Mouse (Mus musculus) ovary, postnatal 10 days (tissue): Measurements from ENCODE around the gene C2.

ENCODE experiments used
- DNase-seq: peaks from one replicate; pipeline ENCODE4 v3.0.0; 2022; ENCODE audit warnings: low spot score

Gene C2

DNA sequence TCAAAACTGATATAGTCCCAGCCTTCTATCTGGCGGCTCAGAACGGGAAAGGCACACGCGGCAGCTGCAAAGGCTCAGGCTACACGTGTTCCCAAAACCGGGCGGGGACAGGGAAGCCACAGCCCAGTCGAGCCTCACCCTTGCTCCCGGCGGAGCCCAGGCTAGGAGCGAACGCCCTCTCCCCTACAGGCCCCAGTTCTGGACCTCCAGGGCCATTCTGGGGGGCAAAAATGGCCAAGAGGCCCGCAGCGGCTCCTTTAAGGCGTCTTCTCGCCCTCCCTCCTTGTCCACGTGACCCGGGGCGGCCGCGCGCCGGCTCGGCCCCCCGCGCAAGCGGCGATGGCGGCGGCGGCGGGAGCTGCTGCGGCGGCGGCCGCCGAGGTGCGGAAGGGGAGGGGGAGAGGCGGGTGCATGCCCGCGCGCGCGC lies at the start of gene C2, which contains the start of gene Ehmt2:
Gene C2 (minus strand): TSS at position 106 of the 427 bp plus-strand sequence.
Gene Ehmt2 (plus strand): TSS at position 310 of the 427 bp plus-strand sequence.
- DNase-seq: peak; percentile 77

GRCm38 (mm10) chr17:34947606-34948005 lies 49.5 kb upstream of the C2 start:
- no peak for DNase-seq

GRCm38 (mm10) chr17:34946486-34947140 lies 48.5 kb upstream of the C2 start:
- no peak for DNase-seq

DNA sequence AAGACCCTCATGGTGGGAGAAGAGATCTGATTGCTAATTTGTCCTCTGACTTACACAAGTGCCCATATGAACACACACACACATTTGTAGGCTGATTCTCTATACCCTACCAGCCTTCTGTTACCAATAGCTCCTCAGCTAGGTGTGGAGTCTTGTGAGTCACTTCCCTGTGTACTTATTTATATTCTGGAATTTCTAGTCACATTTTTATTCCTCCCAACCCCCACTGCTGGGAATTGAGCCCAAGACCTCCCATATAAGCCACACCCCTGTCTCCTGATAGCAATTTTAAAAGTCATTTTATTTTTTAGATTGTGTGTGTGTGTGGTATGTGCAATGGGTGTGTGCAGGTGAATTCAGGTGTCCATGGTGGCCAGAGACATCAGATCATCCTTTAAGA lies 46.3 kb upstream of the C2 start:
- DNase-seq: no peak

DNA sequence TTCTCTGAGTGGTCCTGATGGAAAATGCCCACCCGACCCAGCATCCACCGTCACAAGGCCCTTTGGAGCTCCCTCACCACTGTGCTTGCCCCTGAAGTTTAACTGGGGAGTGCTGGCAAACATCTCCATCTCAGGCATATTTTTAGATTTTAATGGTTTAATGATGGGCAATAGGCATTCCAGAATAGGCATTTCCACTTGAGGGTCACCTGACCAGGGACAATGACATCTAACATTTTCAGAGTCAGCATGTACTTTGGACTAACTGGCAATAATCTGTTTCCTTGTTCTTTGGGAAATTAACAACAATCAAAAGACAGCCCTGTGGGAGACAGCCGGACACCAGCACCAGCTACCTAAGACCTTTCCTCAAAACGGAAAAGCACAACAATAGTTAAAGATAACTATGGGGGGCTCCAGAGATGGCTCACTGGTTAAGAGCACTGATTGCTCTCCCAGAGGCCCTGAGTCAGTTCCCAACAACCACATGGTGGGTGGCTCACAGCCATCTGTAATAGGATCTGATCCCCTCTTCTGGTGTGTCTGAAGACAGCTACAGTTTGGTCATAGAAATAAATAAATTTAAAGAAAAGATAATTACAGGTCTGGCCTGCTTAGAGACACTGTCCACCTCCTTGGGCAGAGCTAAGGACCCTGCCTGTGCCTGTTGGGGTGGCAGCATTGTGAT lies 45.2 kb upstream of the C2 start:
- DNase-seq: no peak

DNA sequence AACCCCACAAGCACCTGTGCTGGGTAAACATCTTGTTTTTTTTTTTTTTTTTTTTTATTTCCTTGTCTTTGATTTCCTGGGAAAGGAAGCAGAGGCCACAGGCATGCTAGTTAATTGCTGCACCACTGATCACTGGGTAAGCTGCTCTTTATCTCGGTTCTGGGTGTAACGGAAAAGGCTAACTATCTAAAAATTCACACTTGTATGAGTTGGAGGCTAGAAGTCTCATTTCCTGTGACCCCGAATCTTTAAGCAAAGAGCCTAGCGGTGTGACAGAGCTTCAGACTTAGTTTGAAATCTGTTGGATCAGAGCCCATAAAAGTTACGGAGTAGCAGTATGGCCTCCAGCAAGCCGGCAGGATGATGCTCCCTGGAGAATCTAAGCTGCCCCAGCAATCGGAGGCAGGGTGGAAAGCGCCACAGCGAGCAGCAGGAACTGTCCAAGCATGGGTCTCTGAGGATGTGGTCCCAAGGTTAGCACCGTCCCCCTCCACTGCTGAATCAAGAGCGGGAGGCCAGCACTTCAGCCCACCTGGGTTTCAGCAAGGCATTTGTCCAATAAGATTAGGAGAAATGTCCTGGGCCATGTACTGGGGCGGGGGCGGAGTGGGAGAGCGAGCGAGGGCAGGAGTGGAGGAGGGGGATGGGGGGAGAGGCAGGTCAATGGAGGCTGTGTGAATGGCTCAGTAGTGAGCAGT lies 43.4 kb upstream of the C2 start:
- no peak for DNase-seq

- no peak for DNase-seq
These were observed 40.0 kb upstream of the C2 start for GRCm38 (mm10) chr17:34937960-34938505.

DNA sequence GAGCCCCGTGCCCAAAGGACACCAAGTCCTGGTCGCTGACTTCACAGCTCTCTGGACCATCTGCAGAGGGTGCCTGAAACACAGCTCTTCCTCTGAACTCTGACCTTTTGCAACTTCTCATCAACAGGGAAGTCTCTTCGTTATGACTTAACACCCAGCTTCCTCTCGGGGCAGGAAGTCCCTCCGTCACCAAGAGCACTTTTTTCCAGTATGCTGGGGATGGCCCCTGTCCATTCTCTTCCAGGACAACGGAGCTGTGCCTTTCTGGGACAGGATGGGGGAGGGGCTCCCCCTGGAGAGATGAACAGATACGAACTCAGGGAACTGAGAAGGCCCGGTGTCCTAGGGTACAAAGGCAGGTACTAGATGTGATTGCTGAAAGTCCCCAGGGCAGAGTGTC lies 36.8 kb upstream of the C2 start:
- DNase-seq: no peak

DNA sequence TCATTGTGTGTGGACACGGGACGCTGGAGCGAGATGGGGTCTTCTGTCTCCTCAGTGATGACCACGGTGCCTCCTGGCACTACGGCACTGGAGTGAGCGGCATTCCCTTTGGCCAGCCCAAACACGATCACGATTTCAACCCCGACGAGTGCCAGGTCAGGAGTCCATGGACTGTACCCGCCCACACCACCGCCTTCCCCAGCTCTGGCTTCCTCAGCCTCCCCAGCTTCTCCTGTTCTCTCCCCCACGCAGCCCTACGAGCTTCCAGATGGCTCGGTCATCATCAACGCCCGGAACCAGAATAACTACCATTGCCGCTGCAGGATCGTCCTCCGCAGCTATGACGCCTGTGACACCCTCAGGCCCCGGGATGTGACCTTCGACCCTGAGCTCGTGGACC lies 36.0 kb upstream of the C2 start:
- no peak for DNase-seq

- no peak for DNase-seq
These were observed 34.2 kb upstream of the C2 start for GRCm38 (mm10) chr17:34932287-34932686.

DNA sequence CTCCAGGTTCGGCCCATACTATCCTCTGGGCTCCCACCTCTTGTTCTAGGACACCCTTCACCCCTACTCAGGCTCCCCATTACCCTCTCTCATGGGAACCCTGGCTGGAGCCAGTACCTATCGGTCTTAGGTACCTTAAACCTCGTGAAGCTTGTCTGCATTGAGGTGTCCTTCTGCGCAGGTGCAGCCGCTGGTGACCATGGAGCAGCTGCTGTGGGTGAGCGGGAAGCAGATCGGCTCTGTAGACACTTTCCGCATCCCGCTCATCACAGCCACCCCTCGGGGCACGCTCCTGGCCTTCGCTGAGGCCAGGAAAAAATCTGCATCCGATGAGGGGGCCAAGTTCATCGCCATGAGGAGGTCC lies 33.7 kb upstream of the C2 start:
- DNase-seq: no peak

DNA sequence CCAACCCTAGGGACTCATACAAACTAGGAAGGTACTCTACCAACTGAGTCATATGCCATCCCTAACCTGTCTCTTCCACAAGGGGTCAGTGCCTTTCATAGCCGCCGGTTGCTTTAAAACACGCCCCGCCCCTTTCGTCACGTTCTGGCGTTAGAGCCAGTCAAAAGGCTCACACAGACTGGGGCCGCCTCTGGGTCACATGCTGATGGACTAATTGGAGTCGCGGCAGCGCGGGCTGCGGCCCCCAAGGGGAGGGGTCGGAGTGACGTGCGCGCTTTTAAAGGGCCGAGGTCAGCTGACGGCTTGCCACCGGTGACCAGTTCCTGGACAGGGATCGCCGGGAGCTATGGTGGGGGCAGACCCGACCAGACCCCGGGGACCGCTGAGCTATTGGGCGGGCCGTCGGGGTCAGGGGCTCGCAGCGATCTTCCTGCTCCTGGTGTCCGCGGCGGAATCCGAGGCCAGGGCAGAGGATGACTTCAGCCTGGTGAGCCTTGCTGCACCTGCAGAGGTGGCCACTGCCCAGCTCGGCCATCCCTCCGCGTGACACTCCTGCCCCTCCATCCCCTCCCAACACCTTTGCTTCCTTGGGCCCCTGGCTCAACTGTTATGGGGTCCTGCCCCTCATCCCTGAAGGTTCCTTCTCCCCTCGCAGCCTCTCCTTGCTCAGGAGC lies 33.1 kb upstream of the C2 start, which contains the start of gene Neu1:
Gene Neu1 (plus strand): TSS at position 193 of the 674 bp plus-strand sequence.
- DNase-seq: peak; percentile 88

DNA sequence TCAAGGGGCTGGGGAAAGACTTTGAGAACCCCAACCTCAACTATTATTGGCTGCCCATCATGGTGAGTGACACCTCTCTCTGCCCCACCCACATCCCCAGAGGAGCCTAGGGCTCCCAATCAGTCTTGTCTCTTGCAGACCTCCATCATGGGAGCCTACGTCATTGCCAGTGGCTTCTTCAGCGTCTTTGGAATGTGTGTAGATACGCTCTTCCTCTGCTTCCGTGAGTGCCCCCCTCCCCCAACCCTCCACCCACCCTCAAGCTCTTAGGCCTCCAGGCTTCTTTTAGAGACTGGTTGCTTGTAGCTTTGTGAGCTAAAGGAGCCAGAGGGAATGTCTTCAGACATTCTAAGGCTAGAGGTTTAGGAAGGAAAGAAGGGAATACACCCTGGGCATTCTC lies 30.8 kb upstream of the C2 start:
- no peak for DNase-seq

DNA sequence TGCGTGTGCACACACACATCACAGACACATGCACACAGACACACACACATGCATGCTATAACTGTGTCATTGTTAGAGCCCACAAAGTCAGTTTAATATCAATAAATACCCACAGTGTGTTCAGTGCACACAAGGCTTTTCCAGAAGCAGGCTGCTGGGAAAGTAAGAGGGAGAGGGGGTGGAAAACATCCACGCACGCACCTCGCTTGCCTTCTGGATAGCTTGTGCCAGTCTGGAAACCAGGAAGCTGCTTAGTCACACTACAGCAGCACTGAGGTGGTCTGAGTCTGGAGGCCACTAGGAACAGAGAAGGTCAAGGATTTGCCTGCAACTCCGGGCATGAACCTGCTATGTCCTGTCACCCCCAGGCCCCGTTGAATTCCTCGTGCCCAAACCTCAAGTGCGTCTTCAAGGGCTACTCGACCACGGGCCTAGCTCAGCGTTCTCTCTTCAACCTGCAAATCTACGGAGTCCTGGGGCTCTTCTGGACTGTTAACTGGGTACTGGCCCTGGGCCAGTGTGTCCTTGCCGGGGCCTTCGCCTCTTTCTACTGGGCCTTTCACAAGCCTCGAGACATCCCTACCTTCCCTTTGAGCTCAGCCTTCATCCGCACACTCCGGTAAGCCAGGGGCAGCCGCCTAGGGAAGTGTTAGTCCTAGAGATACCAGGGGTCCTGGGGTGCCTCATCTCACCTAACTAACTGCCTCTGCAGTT lies 29.4 kb upstream of the C2 start:
- DNase-seq: no peak

GRCm38 (mm10) chr17:34924258-34924657 lies 26.2 kb upstream of the C2 start:
- DNase-seq: no peak

- no peak for DNase-seq
These were observed 24.9 kb upstream of the C2 start for GRCm38 (mm10) chr17:34922939-34923338.

DNA sequence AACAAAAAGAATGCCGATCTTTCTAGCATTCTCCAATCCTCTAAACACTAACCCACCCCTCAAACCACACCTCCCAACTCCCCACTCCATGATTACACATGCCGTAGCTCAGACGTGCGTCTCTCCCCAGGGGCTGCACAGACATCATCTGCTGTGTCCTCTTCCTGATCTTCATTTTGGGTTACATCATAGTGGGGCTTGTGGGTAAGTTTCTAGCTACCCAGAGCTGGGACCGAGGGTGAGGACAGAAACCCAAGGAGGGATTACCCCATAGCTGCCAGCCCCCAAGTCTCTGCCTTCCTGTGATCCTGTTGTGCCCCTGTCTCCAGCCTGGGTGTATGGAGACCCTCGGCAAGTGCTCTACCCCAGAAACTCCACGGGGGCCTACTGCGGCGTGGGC lies 19.1 kb upstream of the C2 start:
- no peak for DNase-seq

GRCm38 (mm10) chr17:34916316-34916715 lies 18.3 kb upstream of the C2 start:
- DNase-seq: no peak

- DNase-seq: no peak
These were observed 17.4 kb upstream of the C2 start for GRCm38 (mm10) chr17:34915410-34915831.

GRCm38 (mm10) chr17:34913930-34914665 lies 16.0 kb upstream of the C2 start, which contains the start of gene Slc44a4:
Gene Slc44a4 (plus strand): TSS chr17:34914466.
- DNase-seq: no peak

- peak; percentile 52 for DNase-seq
These were observed 13.9 kb upstream of the C2 start for GRCm38 (mm10) chr17:34911945-34912351.
